Mouse (Mus musculus): ENCODE results near the gene Bcas1. TPM values are rescaled to one million over a fixed set of nuclear protein-coding genes. Genes with fewer than 3 reads are reported as not detected.

The Bcas1 gene
- polyA plus RNA-seq, 1 experiment from 2014 or later: 33.0 TPM

GRCm38 (mm10) chr2:170401211-170401799, 26.3 kb downstream of the Bcas1 start:
- Histone ChIP-seq H3K4me2 (replicated peaks; ENCODE audit: low read depth) (peak overlapping the region; percentile 56), H3K27ac (replicated peaks) (no peak overlapping the region), H3K4me3 (ENCODE audit: low read depth, low read length) (peak overlapping the region; percentile 31), H3K4me1 (replicated peaks; ENCODE audit: control insufficient read depth, insufficient read depth) (no peaks in the 10 kb centered on the region), H3K27me3 (ENCODE audit: control insufficient read depth, insufficient read depth, low read length) (no peaks in the 10 kb centered on the region), H3K36me3 (ENCODE audit: control insufficient read depth, insufficient read depth, low read length) (no peaks in the 10 kb centered on the region), H3K9ac (ENCODE audit: low read length) (no peak overlapping the region), H3K9me3 (ENCODE audit: control insufficient read depth, low read length) (no peaks in the 10 kb centered on the region)
- DNase-seq (ENCODE audit: low spot score) (peak; percentile 79), ATAC-seq (ENCODE audit: low FRiP score, low TSS enrichment) (peak; percentile 49; the same call in 1 of the 2 replicates)
- no peak for TF ChIP-seq EP300 (optimal IDR thresholded peaks at IDR 0.05)
- peak; percentile 98 for TF ChIP-seq CTCF (IDR thresholded peaks at IDR 0.05; ENCODE audit: low read depth)
- 1% methylated on average over 17 of the region's 17 CpGs for WGBS

- H3K36me3 ChIP-seq (ENCODE audit: control insufficient read depth, insufficient read depth, low read length): no peaks in the 10 kb centered on the region
- H3K9me3 ChIP-seq (ENCODE audit: control insufficient read depth, low read length): no peaks in the 10 kb centered on the region
- no peaks in the 10 kb centered on the region for H3K4me1 ChIP-seq (replicated peaks; ENCODE audit: control insufficient read depth, insufficient read depth)
- peak overlapping the region; percentile 31; the same call in 1 of the 2 replicates for H3K4me3 ChIP-seq (ENCODE audit: low read depth, low read length)
- TF ChIP-seq CTCF (IDR thresholded peaks at IDR 0.05; ENCODE audit: low read depth) (no peak), EP300 (optimal IDR thresholded peaks at IDR 0.05) (no peak)
- H3K9ac ChIP-seq (ENCODE audit: low read length): 0 out of 2 replicates have a peak overlapping the region, but pooled peaks have one; percentile 38
- H3K4me2 ChIP-seq (replicated peaks; ENCODE audit: low read depth): peak overlapping the region; percentile 56
- WGBS: 7% methylated on average over 10 of the region's 10 CpGs
- no peaks in the 10 kb centered on the region for H3K27me3 ChIP-seq (ENCODE audit: control insufficient read depth, insufficient read depth, low read length)
- DNase-seq (ENCODE audit: low spot score): no peak
- H3K27ac ChIP-seq (replicated peaks): no peak overlapping the region
- no peak for ATAC-seq (ENCODE audit: low FRiP score, low TSS enrichment)
These were observed 27.0 kb downstream of the Bcas1 start for GRCm38 (mm10) chr2:170400666-170401065.

- H3K27ac ChIP-seq (replicated peaks): no peak overlapping the region
- H3K4me2 ChIP-seq (replicated peaks; ENCODE audit: low read depth): no peak overlapping the region
- H3K9ac ChIP-seq (ENCODE audit: low read length): no peak overlapping the region
- H3K9me3 ChIP-seq (ENCODE audit: control insufficient read depth, low read length): no peaks in the 10 kb centered on the region
- whole genome bisulfite sequencing: 88% methylated on average over 1 of the region's 1 CpGs
- H3K36me3 ChIP-seq (ENCODE audit: control insufficient read depth, insufficient read depth, low read length): no peaks in the 10 kb centered on the region
- TF ChIP-seq EP300 (optimal IDR thresholded peaks at IDR 0.05): no peak
- no peak for TF ChIP-seq CTCF (IDR thresholded peaks at IDR 0.05; ENCODE audit: low read depth)
- no peaks in the 10 kb centered on the region for H3K4me1 ChIP-seq (replicated peaks; ENCODE audit: control insufficient read depth, insufficient read depth)
- no peak overlapping the region for H3K4me3 ChIP-seq (ENCODE audit: low read depth, low read length)
- H3K27me3 ChIP-seq (ENCODE audit: control insufficient read depth, insufficient read depth, low read length): no peaks in the 10 kb centered on the region
- DNase-seq (ENCODE audit: low spot score): no peak
- ATAC-seq (ENCODE audit: low FRiP score, low TSS enrichment): no peak
These were observed 35.7 kb downstream of the Bcas1 start for GRCm38 (mm10) chr2:170391994-170392393.

- Histone ChIP-seq H3K4me1 (replicated peaks; ENCODE audit: control insufficient read depth, insufficient read depth) (no peaks in the 10 kb centered on the region), H3K27me3 (ENCODE audit: control insufficient read depth, insufficient read depth, low read length) (no peaks in the 10 kb centered on the region), H3K9ac (ENCODE audit: low read length) (no peak overlapping the region), H3K4me3 (ENCODE audit: low read depth, low read length) (no peak overlapping the region), H3K9me3 (ENCODE audit: control insufficient read depth, low read length) (no peaks in the 10 kb centered on the region), H3K27ac (replicated peaks) (no peak overlapping the region), H3K4me2 (replicated peaks; ENCODE audit: low read depth) (no peak overlapping the region), H3K36me3 (ENCODE audit: control insufficient read depth, insufficient read depth, low read length) (no peaks in the 10 kb centered on the region)
- no peak for TF ChIP-seq EP300 (optimal IDR thresholded peaks at IDR 0.05)
- no peak for TF ChIP-seq CTCF (IDR thresholded peaks at IDR 0.05; ENCODE audit: low read depth)
- no peak for ATAC-seq (ENCODE audit: low FRiP score, low TSS enrichment)
- no peak for DNase-seq (ENCODE audit: low spot score)
- 69% methylated on average over 5 of the region's 5 CpGs for WGBS
These were observed 39.3 kb downstream of the Bcas1 start for GRCm38 (mm10) chr2:170388320-170388719.

- no peak overlapping the region for H3K4me2 ChIP-seq (replicated peaks; ENCODE audit: low read depth)
- WGBS: 88% methylated on average over 1 of the region's 1 CpGs
- DNase-seq (ENCODE audit: low spot score) (no peak), ATAC-seq (ENCODE audit: low FRiP score, low TSS enrichment) (no peak)
- H3K9ac ChIP-seq (ENCODE audit: low read length): no peak overlapping the region
- no peak overlapping the region for H3K4me3 ChIP-seq (ENCODE audit: low read depth, low read length)
- no peaks in the 10 kb centered on the region for H3K4me1 ChIP-seq (replicated peaks; ENCODE audit: control insufficient read depth, insufficient read depth)
- H3K36me3 ChIP-seq (ENCODE audit: control insufficient read depth, insufficient read depth, low read length): no peaks in the 10 kb centered on the region
- H3K9me3 ChIP-seq (ENCODE audit: control insufficient read depth, low read length): no peaks in the 10 kb centered on the region
- H3K27ac ChIP-seq (replicated peaks): no peak overlapping the region
- H3K27me3 ChIP-seq (ENCODE audit: control insufficient read depth, insufficient read depth, low read length): no peaks in the 10 kb centered on the region
- TF ChIP-seq EP300 (optimal IDR thresholded peaks at IDR 0.05): no peak
- no peak for TF ChIP-seq CTCF (IDR thresholded peaks at IDR 0.05; ENCODE audit: low read depth)
These were observed 42.1 kb downstream of the Bcas1 start for GRCm38 (mm10) chr2:170385556-170385955.

GRCm38 (mm10) chr2:170384770-170385169, 42.9 kb downstream of the Bcas1 start:
- ATAC-seq (ENCODE audit: low FRiP score, low TSS enrichment) (no peak), DNase-seq (ENCODE audit: low spot score) (no peak)
- Histone ChIP-seq H3K4me1 (replicated peaks; ENCODE audit: control insufficient read depth, insufficient read depth) (no peaks in the 10 kb centered on the region), H3K4me3 (ENCODE audit: low read depth, low read length) (no peak overlapping the region), H3K9ac (ENCODE audit: low read length) (no peak overlapping the region), H3K36me3 (ENCODE audit: control insufficient read depth, insufficient read depth, low read length) (no peaks in the 10 kb centered on the region), H3K9me3 (ENCODE audit: control insufficient read depth, low read length) (no peaks in the 10 kb centered on the region), H3K27ac (replicated peaks) (no peak overlapping the region), H3K4me2 (replicated peaks; ENCODE audit: low read depth) (no peak overlapping the region), H3K27me3 (ENCODE audit: control insufficient read depth, insufficient read depth, low read length) (no peaks in the 10 kb centered on the region)
- no peak for TF ChIP-seq EP300 (optimal IDR thresholded peaks at IDR 0.05)
- WGBS: 54% methylated on average over 1 of the region's 1 CpGs
